Mouse (Mus musculus): ENCODE measurements at regions not wholly inside any gene's neighbourhood (a gene's known extent, or its start where the extent isn't known, plus 50 kb on each side); places are given as distances from the start of the nearest gene placed in this dataset.
A peak's percentile ranks its signal among the peaks of the same experiment; 100 is the strongest.

- no peak for DNase-seq (ENCODE audit: low spot score in 2 of 2)
Observed at GRCm38 (mm10) chr2:15450092-15450831, 76.0 kb upstream of the Malrd1 start.

GRCm38 (mm10) chr2:15451759-15452158 is 74.5 kb upstream of the Malrd1 start:
- DNase-seq (ENCODE audit: low spot score in 2 of 2) = peak in 1 of 2 experiments; percentile 3

GRCm38 (mm10) chr2:15469399-15469798 is 56.9 kb upstream of the Malrd1 start:
- DNase-seq (ENCODE audit: low spot score in 2 of 2) = no peak
